Mouse (Mus musculus): ENCODE results near the gene 4930535I16Rik. TPM values are rescaled to one million over a fixed set of nuclear protein-coding genes. Genes with fewer than 3 reads are reported as not detected.

Gene 4930535I16Rik
- polyA plus RNA-seq, 1 experiment from 2014 or later = not detected

- ATAC-seq (ENCODE audit: low FRiP score, low TSS enrichment) = no peak
- TF ChIP-seq EP300 (optimal IDR thresholded peaks at IDR 0.05) (no peak), CTCF (IDR thresholded peaks at IDR 0.05; ENCODE audit: low read depth) (no peak)
- H3K9me3 ChIP-seq (ENCODE audit: control insufficient read depth, low read length) = no peaks in the 10 kb centered on the region
- peak overlapping the region; percentile 85 for H3K4me2 ChIP-seq (replicated peaks; ENCODE audit: low read depth)
- H3K27me3 ChIP-seq (ENCODE audit: control insufficient read depth, insufficient read depth, low read length) = no peaks in the 10 kb centered on the region
- H3K36me3 ChIP-seq (ENCODE audit: control insufficient read depth, insufficient read depth, low read length) = no peaks in the 10 kb centered on the region; the same call in 1 of the 2 replicates
- no peak overlapping the region; the same call in 1 of the 2 replicates for H3K4me3 ChIP-seq (ENCODE audit: low read depth, low read length)
- no peak overlapping the region; the same call in 1 of the 2 replicates for H3K9ac ChIP-seq (ENCODE audit: low read length)
- no peak for DNase-seq (ENCODE audit: low spot score)
- no peak overlapping the region for H3K27ac ChIP-seq (replicated peaks)
- WGBS = 63% methylated on average over 2 of the region's 2 CpGs
- peaks cover 3% of the 10 kb centered on the region for H3K4me1 ChIP-seq (replicated peaks; ENCODE audit: control insufficient read depth, insufficient read depth)
Measured at GRCm38 (mm10) chr4:123918851-123919250, 1.0 kb upstream of the 4930535I16Rik start.

- Histone ChIP-seq H3K9me3 (ENCODE audit: control insufficient read depth, low read length) (no peaks in the 10 kb centered on the region), H3K4me3 (ENCODE audit: low read depth, low read length) (peak within 1 kb of the TSS; percentile 90), H3K27ac (replicated peaks) (peak within 1 kb of the TSS; percentile 94), H3K4me1 (replicated peaks; ENCODE audit: control insufficient read depth, insufficient read depth) (peaks cover 3% of the 10 kb centered on the region), H3K9ac (ENCODE audit: low read length) (peak within 1 kb of the TSS; percentile 96), H3K36me3 (ENCODE audit: control insufficient read depth, insufficient read depth, low read length) (no peaks in the 10 kb centered on the region; the same call in 1 of the 2 replicates), H3K4me2 (replicated peaks; ENCODE audit: low read depth) (peak within 1 kb of the TSS; percentile 85), H3K27me3 (ENCODE audit: control insufficient read depth, insufficient read depth, low read length) (no peaks in the 10 kb centered on the region)
- TF ChIP-seq EP300 (optimal IDR thresholded peaks at IDR 0.05) = peak; percentile 87
- peak; percentile 7 for TF ChIP-seq CTCF (IDR thresholded peaks at IDR 0.05; ENCODE audit: low read depth)
- WGBS = under 1% methylated on average over 47 of the region's 49 CpGs
- ATAC-seq (ENCODE audit: low FRiP score, low TSS enrichment) = peak; percentile 99
- peak; percentile 100 for DNase-seq (ENCODE audit: low spot score)
Measured at GRCm38 (mm10) chr4:123916748-123917547, 874 bp downstream of the 4930535I16Rik start, which contains the start of gene Rragc. Rragc (plus strand) TSS chr4:123917446.

- 42% methylated on average over 2 of the region's 2 CpGs for WGBS
- no peak overlapping the region for H3K9ac ChIP-seq (ENCODE audit: low read length)
- no peak overlapping the region for H3K27ac ChIP-seq (replicated peaks)
- no peak overlapping the region for H3K4me3 ChIP-seq (ENCODE audit: low read depth, low read length)
- ATAC-seq (ENCODE audit: low FRiP score, low TSS enrichment) = no peak
- no peaks in the 10 kb centered on the region for H3K36me3 ChIP-seq (ENCODE audit: control insufficient read depth, insufficient read depth, low read length)
- H3K9me3 ChIP-seq (ENCODE audit: control insufficient read depth, low read length) = no peaks in the 10 kb centered on the region
- DNase-seq (ENCODE audit: low spot score) = no peak
- no peak overlapping the region for H3K4me2 ChIP-seq (replicated peaks; ENCODE audit: low read depth)
- H3K27me3 ChIP-seq (ENCODE audit: control insufficient read depth, insufficient read depth, low read length) = no peaks in the 10 kb centered on the region
- TF ChIP-seq CTCF (IDR thresholded peaks at IDR 0.05; ENCODE audit: low read depth) = no peak
- TF ChIP-seq EP300 (optimal IDR thresholded peaks at IDR 0.05) = no peak
- peaks cover 3% of the 10 kb centered on the region for H3K4me1 ChIP-seq (replicated peaks; ENCODE audit: control insufficient read depth, insufficient read depth)
Measured at GRCm38 (mm10) chr4:123912431-123912830, 5.4 kb downstream of the 4930535I16Rik start.

- 76% methylated on average over 4 of the region's 4 CpGs for WGBS
- no peaks in the 10 kb centered on the region for H3K36me3 ChIP-seq (ENCODE audit: control insufficient read depth, insufficient read depth, low read length)
- no peak for ATAC-seq (ENCODE audit: low FRiP score, low TSS enrichment)
Measured at GRCm38 (mm10) chr4:123911503-123911902, 6.3 kb downstream of the 4930535I16Rik start.

GRCm38 (mm10) chr4:123905126-123905668 lies 12.6 kb downstream of the 4930535I16Rik start:
- no peaks in the 10 kb centered on the region for H3K36me3 ChIP-seq (ENCODE audit: control insufficient read depth, insufficient read depth, low read length)
- H3K27me3 ChIP-seq (ENCODE audit: control insufficient read depth, insufficient read depth, low read length) = no peaks in the 10 kb centered on the region
- H3K4me2 ChIP-seq (replicated peaks; ENCODE audit: low read depth) = peak overlapping the region; percentile 84
- peak overlapping the region; percentile 85 for H3K27ac ChIP-seq (replicated peaks)
- DNase-seq (ENCODE audit: low spot score) = no peak
- no peak; the same call in 1 of the 2 replicates for ATAC-seq (ENCODE audit: low FRiP score, low TSS enrichment)
- H3K4me3 ChIP-seq (ENCODE audit: low read depth, low read length) = peak overlapping the region; percentile 76
- H3K9ac ChIP-seq (ENCODE audit: low read length) = peak overlapping the region; percentile 79
- H3K4me1 ChIP-seq (replicated peaks; ENCODE audit: control insufficient read depth, insufficient read depth) = no peaks in the 10 kb centered on the region
- WGBS = under 1% methylated on average over 52 of the region's 53 CpGs
- H3K9me3 ChIP-seq (ENCODE audit: control insufficient read depth, low read length) = no peaks in the 10 kb centered on the region
- TF ChIP-seq CTCF (IDR thresholded peaks at IDR 0.05; ENCODE audit: low read depth) = no peak
- TF ChIP-seq EP300 (optimal IDR thresholded peaks at IDR 0.05) = no peak

More at GRCm38 (mm10) chr4:123911503-123911902, 6.3 kb downstream of the 4930535I16Rik start:
- no peaks in the 10 kb centered on the region for H3K9me3 ChIP-seq (ENCODE audit: control insufficient read depth, low read length)
- no peaks in the 10 kb centered on the region for H3K27me3 ChIP-seq (ENCODE audit: control insufficient read depth, insufficient read depth, low read length)
- no peak overlapping the region for H3K4me2 ChIP-seq (replicated peaks; ENCODE audit: low read depth)
- H3K9ac ChIP-seq (ENCODE audit: low read length) = no peak overlapping the region
- peaks cover 3% of the 10 kb centered on the region for H3K4me1 ChIP-seq (replicated peaks; ENCODE audit: control insufficient read depth, insufficient read depth)
- DNase-seq (ENCODE audit: low spot score) = no peak
- TF ChIP-seq EP300 (optimal IDR thresholded peaks at IDR 0.05) (no peak), CTCF (IDR thresholded peaks at IDR 0.05; ENCODE audit: low read depth) (no peak)
- no peak overlapping the region for H3K4me3 ChIP-seq (ENCODE audit: low read depth, low read length)
- H3K27ac ChIP-seq (replicated peaks) = no peak overlapping the region

All from stomach, postnatal 0 days (tissue).